Mouse (Mus musculus) right cerebral cortex, postnatal 14 days (tissue): ENCODE results near the gene Rab9.
A peak's percentile ranks its signal among the peaks of the same experiment; 100 is the strongest.

ENCODE experiments used
- DNase-seq: peaks from one replicate; pipeline ENCODE4 v3.0.0; 2022

The Rab9 gene

DNA sequence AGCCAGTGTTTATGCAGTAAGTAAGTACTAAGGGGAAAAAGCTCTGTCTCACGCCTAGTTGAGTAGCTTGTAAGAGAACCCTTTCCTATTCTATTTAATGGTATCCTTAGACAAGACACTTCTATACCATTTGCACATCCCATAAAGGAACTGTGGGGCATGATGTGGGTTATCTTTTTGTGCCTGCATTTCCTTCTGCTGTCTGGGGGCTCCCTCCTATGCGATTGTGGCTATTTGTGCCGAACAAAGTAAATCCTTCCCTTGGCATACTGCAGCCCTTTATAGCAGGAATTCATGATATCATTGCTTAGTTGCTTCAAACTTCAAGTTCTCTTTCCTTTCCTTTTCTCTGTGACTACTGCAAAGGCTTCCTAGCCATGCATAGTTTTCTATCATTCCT is 35.1 kb downstream of the Rab9 start:
- no peak for DNase-seq

- peak; percentile 83 for DNase-seq
Measured at GRCm38 (mm10) chrX:166440616-166441063, 39.0 kb downstream of the Rab9 start, which contains the start of gene Ofd1. Gene Ofd1, minus strand, starts transcription at chrX:166440704.

DNA sequence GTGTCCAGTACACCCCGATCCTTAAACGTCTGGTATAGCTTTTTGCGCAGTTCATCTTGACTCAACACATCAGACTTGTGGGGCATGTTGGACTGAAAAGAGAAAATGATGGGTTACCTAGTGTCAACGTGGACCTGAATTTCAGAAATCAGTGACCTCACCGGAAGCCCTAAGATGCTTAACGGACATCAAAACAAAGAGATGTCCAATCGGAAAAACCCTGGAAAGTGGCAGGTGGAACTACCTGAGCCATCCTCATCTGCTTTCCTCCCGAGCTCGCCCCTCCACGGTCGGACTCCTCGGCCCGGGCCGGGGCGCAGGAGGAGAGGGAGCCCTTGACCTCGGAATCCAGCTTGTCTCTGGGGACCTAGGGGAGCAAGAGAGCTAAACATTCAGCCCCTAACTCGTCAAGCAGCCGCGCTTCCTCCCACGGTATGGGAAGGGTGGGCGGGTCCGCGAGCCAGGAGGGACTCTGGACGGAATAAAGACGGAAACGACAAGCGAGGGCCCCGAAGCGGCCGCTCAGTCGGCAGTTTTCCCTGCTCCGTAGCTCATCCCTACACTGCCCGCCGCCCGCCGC is 39.5 kb downstream of the Rab9 start, which contains the start of gene Trappc2:
Trappc2 (plus strand) TSS at position 539 of the 580 bp plus-strand sequence.
- DNase-seq = no peak

- no peak for DNase-seq
Measured at GRCm38 (mm10) chrX:166434812-166435211, 44.9 kb downstream of the Rab9 start.

DNA sequence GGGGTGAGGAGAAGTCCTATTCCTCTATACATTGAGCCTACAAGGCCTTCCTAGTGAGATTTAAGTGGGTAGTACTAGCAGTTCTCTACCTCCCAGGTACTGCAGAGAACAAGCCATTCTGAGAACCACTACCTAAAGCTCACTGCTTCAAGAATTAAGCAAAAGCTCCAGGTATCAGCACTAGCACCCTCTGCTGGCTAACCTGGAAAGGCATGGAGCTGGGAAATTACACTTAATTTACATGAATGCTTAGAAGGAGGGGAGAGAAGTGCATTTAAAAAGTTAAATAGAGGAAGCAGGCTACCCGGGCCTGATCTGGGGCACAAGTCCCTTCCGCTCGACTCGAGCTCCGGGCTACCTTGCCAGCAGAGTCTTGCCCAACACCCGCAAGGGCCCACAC is 63.5 kb downstream of the Rab9 start:
- no peak for DNase-seq

GRCm38 (mm10) chrX:166407865-166408264 is 71.8 kb downstream of the Rab9 start:
- DNase-seq = no peak
